Mouse (Mus musculus) cerebellum, postnatal 10 days (tissue): ENCODE measurements around the gene Ube2m.
A peak's percentile ranks its signal among the peaks of the same experiment; 100 is the strongest.

ENCODE experiments used
- DNase-seq, 2 experiments: peaks; one replicate each; pipeline ENCODE4 v3.0.0; 2021; ENCODE audit warnings: mixed read lengths in 2 of 2

Ube2m gene

GRCm38 (mm10) chr7:12998053-12998452 is 40.0 kb downstream of the Ube2m start, which contains the start of gene Slc27a5:
Slc27a5 (minus strand) TSS chr7:12998192.
- no peak for DNase-seq

- DNase-seq: no peak
These were observed 40.8 kb downstream of the Ube2m start for GRCm38 (mm10) chr7:12997230-12997629.

GRCm38 (mm10) chr7:12995862-12996261 is 42.2 kb downstream of the Ube2m start:
- DNase-seq: no peak

- DNase-seq: no peak
These were observed 44.9 kb downstream of the Ube2m start for GRCm38 (mm10) chr7:12993148-12993547.

- DNase-seq: peak; percentile 25 to 41
These were observed 45.9 kb downstream of the Ube2m start for GRCm38 (mm10) chr7:12992222-12992621.

- DNase-seq: no peak
These were observed 50.5 kb downstream of the Ube2m start for GRCm38 (mm10) chr7:12987409-12988189.

- DNase-seq: no peak
These were observed 51.2 kb downstream of the Ube2m start for GRCm38 (mm10) chr7:12986906-12987305.

- DNase-seq: no peak
These were observed 52.4 kb downstream of the Ube2m start for GRCm38 (mm10) chr7:12985724-12986123.
